Mouse (Mus musculus) embryo, embryonic 11.5 days (tissue): Measurements from ENCODE around the gene Pdxdc1.
"Not testable (repeated sequence)": the region's sequence is repeated elsewhere in the genome, so short reads cannot be mapped to it uniquely, and the experiment has no call there.

Experiments used
- DNase-seq: peaks from one replicate; pipeline ENCODE4 v3.0.0-alpha.2; 2012; ENCODE audit warnings: low read depth, low spot score

Pdxdc1 gene

GRCm38 (mm10) chr16:13902888-13903483 is at the start of gene Pdxdc1, which contains the start of gene Mpv17l:
Pdxdc1 (minus strand) TSS chr16:13903131.
Mpv17l (plus strand) TSS chr16:13903161.
- peak; percentile 92 for DNase-seq

GRCm38 (mm10) chr16:13951245-13951644 is 48.3 kb upstream of the Pdxdc1 start:
- DNase-seq: no peak

- DNase-seq: no peak
Measured at GRCm38 (mm10) chr16:13946306-13946705, 43.4 kb upstream of the Pdxdc1 start.

- no peak for DNase-seq
Measured at GRCm38 (mm10) chr16:13945153-13945552, 42.2 kb upstream of the Pdxdc1 start.

- no peak for DNase-seq
Measured at GRCm38 (mm10) chr16:13944752-13945151, 41.8 kb upstream of the Pdxdc1 start.

- no peak for DNase-seq
Measured at GRCm38 (mm10) chr16:13944178-13944577, 41.2 kb upstream of the Pdxdc1 start.

- DNase-seq: no peak
Measured at GRCm38 (mm10) chr16:13940847-13941395, 38.0 kb upstream of the Pdxdc1 start.

GRCm38 (mm10) chr16:13940139-13940846 is 37.4 kb upstream of the Pdxdc1 start:
- peak; percentile 36 for DNase-seq

- no peak for DNase-seq
Measured at GRCm38 (mm10) chr16:13927456-13928075, 24.6 kb upstream of the Pdxdc1 start.

GRCm38 (mm10) chr16:13922966-13923365 is 20.0 kb upstream of the Pdxdc1 start:
- DNase-seq: not testable (repeated sequence)

GRCm38 (mm10) chr16:13922499-13922898 is 19.6 kb upstream of the Pdxdc1 start:
- DNase-seq: not testable (repeated sequence)

GRCm38 (mm10) chr16:13921781-13922180 is 18.9 kb upstream of the Pdxdc1 start:
- DNase-seq: no peak

GRCm38 (mm10) chr16:13921063-13921462 is 18.1 kb upstream of the Pdxdc1 start:
- no peak for DNase-seq

- no peak for DNase-seq
Measured at GRCm38 (mm10) chr16:13920093-13920492, 17.2 kb upstream of the Pdxdc1 start.

- no peak for DNase-seq
Measured at GRCm38 (mm10) chr16:13907297-13907696, 4.4 kb upstream of the Pdxdc1 start.

GRCm38 (mm10) chr16:13903488-13903887 is 557 bp upstream of the Pdxdc1 start:
- peak; percentile 75 for DNase-seq

- DNase-seq: peak; percentile 23
Measured at GRCm38 (mm10) chr16:13902397-13902831, 517 bp downstream of the Pdxdc1 start.

GRCm38 (mm10) chr16:13898981-13899380 is 4.0 kb downstream of the Pdxdc1 start:
- no peak for DNase-seq

GRCm38 (mm10) chr16:13896357-13896756 is 6.6 kb downstream of the Pdxdc1 start:
- DNase-seq: no peak

- DNase-seq: no peak
Measured at GRCm38 (mm10) chr16:13895740-13896139, 7.2 kb downstream of the Pdxdc1 start.

GRCm38 (mm10) chr16:13894097-13894496 is 8.8 kb downstream of the Pdxdc1 start:
- DNase-seq: no peak

GRCm38 (mm10) chr16:13892850-13893249 is 10.1 kb downstream of the Pdxdc1 start:
- no peak for DNase-seq
